Mouse (Mus musculus): Measurements from ENCODE around the gene Rabepk. TPM values are rescaled to one million over a fixed set of nuclear protein-coding genes. Genes with fewer than 3 reads are reported as not detected.
"Not testable (repeated sequence)": the region's sequence is repeated elsewhere in the genome, so short reads cannot be mapped to it uniquely, and the experiment has no call there.

Gene Rabepk
- polyA plus RNA-seq, 1 experiment from 2014 or later, result 19.6 TPM

DNA sequence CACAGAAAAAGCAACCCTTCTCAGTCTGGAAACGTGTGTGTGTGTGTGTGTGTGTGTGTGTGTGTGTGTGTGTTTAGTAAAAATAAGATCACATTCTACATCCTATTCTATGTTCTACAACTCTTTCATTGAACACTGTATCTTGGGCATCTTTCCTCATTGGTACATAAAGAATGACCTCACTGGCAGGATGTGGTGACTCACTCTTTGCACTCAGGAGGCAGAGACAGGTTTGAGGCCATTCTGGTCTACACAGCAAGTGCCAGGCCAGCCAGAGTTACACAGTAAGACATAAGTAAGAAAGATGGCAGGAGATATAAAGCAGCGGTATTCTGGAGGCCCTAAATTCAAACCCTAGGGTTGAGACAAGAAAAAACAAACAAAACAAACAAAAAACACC, 36.8 kb downstream of the Rabepk start:
- TF ChIP-seq CTCF (IDR thresholded peaks at IDR 0.05; ENCODE audit: low read depth), result no peak
- H3K4me3 ChIP-seq (ENCODE audit: low read depth, low read length), result no peak overlapping the region
- no peaks in the 10 kb centered on the region for H3K36me3 ChIP-seq (ENCODE audit: control insufficient read depth, insufficient read depth)
- 55% methylated on average over 2 of the region's 2 CpGs for WGBS
- no peak overlapping the region for H3K27ac ChIP-seq (ENCODE audit: low read depth, low read length)
- no peaks in the 10 kb centered on the region for H3K9me3 ChIP-seq (ENCODE audit: control insufficient read depth)
- no peaks in the 10 kb centered on the region for H3K4me1 ChIP-seq (replicated peaks; ENCODE audit: control insufficient read depth, insufficient read depth, low read length)
- no peak overlapping the region for H3K4me2 ChIP-seq (replicated peaks; ENCODE audit: low read depth)
- H3K9ac ChIP-seq (ENCODE audit: low read depth, low read length), result no peak overlapping the region
- no peak for ATAC-seq
- no peaks in the 10 kb centered on the region for H3K27me3 ChIP-seq (replicated peaks; ENCODE audit: control insufficient read depth, insufficient read depth, low read length)

- no peak overlapping the region for H3K9ac ChIP-seq (ENCODE audit: low read depth, low read length)
- H3K27ac ChIP-seq (ENCODE audit: low read depth, low read length), result no peak overlapping the region
- no peaks in the 10 kb centered on the region for H3K4me1 ChIP-seq (replicated peaks; ENCODE audit: control insufficient read depth, insufficient read depth, low read length)
- H3K4me2 ChIP-seq (replicated peaks; ENCODE audit: low read depth), result no peak overlapping the region
- H3K36me3 ChIP-seq (ENCODE audit: control insufficient read depth, insufficient read depth), result no peaks in the 10 kb centered on the region
- no peak overlapping the region for H3K4me3 ChIP-seq (ENCODE audit: low read depth, low read length)
- H3K9me3 ChIP-seq (ENCODE audit: control insufficient read depth), result no peaks in the 10 kb centered on the region
- H3K27me3 ChIP-seq (replicated peaks; ENCODE audit: control insufficient read depth, insufficient read depth, low read length), result no peaks in the 10 kb centered on the region
- 60% methylated on average over 2 of the region's 2 CpGs for WGBS
- no peak for TF ChIP-seq CTCF (IDR thresholded peaks at IDR 0.05; ENCODE audit: low read depth)
- ATAC-seq, result no peak
These were observed 37.5 kb downstream of the Rabepk start for GRCm38 (mm10) chr2:34762174-34762573.

DNA sequence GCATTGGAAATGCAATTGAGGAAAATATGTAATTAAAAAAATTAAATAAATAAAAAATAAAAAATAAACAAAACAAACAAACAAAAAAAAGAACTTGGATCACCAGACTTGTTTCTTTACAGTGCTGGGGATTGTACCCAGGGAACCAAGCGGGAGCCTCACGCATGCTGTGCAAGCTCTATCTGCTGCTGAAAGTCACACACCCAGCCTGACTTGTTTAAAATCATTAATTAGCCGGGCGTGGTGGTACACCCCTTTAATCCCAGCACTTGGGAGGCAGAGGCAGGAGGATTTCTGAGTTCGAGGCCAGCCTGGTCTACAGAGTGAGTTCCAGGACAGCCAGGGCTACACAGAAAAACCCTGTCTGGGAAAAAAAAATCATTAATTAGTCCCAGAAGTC, 38.4 kb downstream of the Rabepk start:
- 88% methylated on average over 5 of the region's 5 CpGs for WGBS

GRCm38 (mm10) chr2:34757341-34757740, 42.4 kb downstream of the Rabepk start:
- TF ChIP-seq CTCF (IDR thresholded peaks at IDR 0.05; ENCODE audit: low read depth), result no peak

More for the DNA sequence above, 38.4 kb downstream of the Rabepk start:
- H3K36me3 ChIP-seq (ENCODE audit: control insufficient read depth, insufficient read depth); H3K4me1 ChIP-seq (replicated peaks; ENCODE audit: control insufficient read depth, insufficient read depth, low read length); ATAC-seq; H3K9me3 ChIP-seq (ENCODE audit: control insufficient read depth); H3K4me3 ChIP-seq (ENCODE audit: low read depth, low read length); H3K9ac ChIP-seq (ENCODE audit: low read depth, low read length); H3K4me2 ChIP-seq (replicated peaks; ENCODE audit: low read depth); H3K27ac ChIP-seq (ENCODE audit: low read depth, low read length); H3K27me3 ChIP-seq (replicated peaks; ENCODE audit: control insufficient read depth, insufficient read depth, low read length): not testable (repeated sequence)

GRCm38 (mm10) chr2:34754551-34755358, 45.0 kb downstream of the Rabepk start, which contains the start of gene Gapvd1:
Gene Gapvd1 (minus strand): TSS chr2:34755232.
- Histone ChIP-seq H3K9ac (ENCODE audit: low read depth, low read length) (peak within 1 kb of the TSS; percentile 97), H3K36me3 (ENCODE audit: control insufficient read depth, insufficient read depth) (no peaks in the 10 kb centered on the region), H3K27ac (ENCODE audit: low read depth, low read length) (peak within 1 kb of the TSS; percentile 90), H3K4me1 (replicated peaks; ENCODE audit: control insufficient read depth, insufficient read depth, low read length) (no peaks in the 10 kb centered on the region; the same call in 1 of the 2 replicates), H3K4me3 (ENCODE audit: low read depth, low read length) (peak within 1 kb of the TSS; percentile 95), H3K4me2 (replicated peaks; ENCODE audit: low read depth) (peak within 1 kb of the TSS; percentile 74), H3K9me3 (ENCODE audit: control insufficient read depth) (no peaks in the 10 kb centered on the region), H3K27me3 (replicated peaks; ENCODE audit: control insufficient read depth, insufficient read depth, low read length) (no peaks in the 10 kb centered on the region)
- WGBS, result 1% methylated on average over 14 of the region's 14 CpGs
- TF ChIP-seq CTCF (IDR thresholded peaks at IDR 0.05; ENCODE audit: low read depth), result no peak
- ATAC-seq, result no peak; the same call in 1 of the 2 replicates

More at GRCm38 (mm10) chr2:34757341-34757740, 42.4 kb downstream of the Rabepk start:
- H3K4me1 ChIP-seq (replicated peaks; ENCODE audit: control insufficient read depth, insufficient read depth, low read length), result no peaks in the 10 kb centered on the region; the same call in 1 of the 2 replicates
- no peaks in the 10 kb centered on the region for H3K9me3 ChIP-seq (ENCODE audit: control insufficient read depth)
- H3K27me3 ChIP-seq (replicated peaks; ENCODE audit: control insufficient read depth, insufficient read depth, low read length), result no peaks in the 10 kb centered on the region
- no peak overlapping the region for H3K4me2 ChIP-seq (replicated peaks; ENCODE audit: low read depth)
- 63% methylated on average over 1 of the region's 1 CpGs for WGBS
- H3K9ac ChIP-seq (ENCODE audit: low read depth, low read length), result no peak overlapping the region
- H3K27ac ChIP-seq (ENCODE audit: low read depth, low read length), result no peak overlapping the region
- no peaks in the 10 kb centered on the region for H3K36me3 ChIP-seq (ENCODE audit: control insufficient read depth, insufficient read depth)
- no peak overlapping the region for H3K4me3 ChIP-seq (ENCODE audit: low read depth, low read length)
- ATAC-seq, result no peak

DNA sequence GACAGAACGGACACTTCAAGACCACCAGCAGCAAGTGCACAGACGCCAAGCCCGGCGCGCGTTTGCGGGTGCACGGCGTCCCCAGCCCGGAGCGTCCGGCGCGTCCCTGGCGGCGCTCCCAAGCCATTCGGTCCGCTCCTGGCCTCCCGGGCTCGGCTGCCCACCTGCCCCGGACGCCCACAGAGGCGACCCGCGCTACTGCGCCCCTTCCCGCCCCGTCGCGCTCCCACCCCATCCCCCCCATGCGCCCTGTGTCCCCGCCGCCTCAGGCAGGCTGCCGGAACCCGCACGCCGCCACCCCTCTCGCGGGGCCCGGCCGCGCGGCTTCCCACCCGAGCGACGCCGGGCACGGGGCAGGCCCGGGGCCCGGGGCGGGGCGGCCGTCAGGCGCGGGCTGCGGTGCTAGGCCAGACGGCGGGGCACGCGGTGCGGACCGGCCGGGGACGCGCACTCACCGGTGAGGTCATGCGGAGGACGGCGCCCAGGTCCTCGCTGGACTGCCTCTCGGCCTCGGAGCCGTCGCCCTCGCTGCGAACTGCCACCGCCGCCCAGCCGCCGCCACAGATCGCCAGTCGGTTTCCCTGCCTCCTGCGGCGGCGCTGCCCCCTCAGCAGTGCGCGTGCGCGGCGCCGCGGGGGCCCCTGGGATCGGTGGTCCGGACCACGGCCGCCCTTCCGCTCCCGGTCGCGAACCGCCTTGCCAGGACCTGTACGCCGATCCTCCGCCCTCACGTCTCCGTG, 45.7 kb downstream of the Rabepk start:
- Histone ChIP-seq H3K4me1 (replicated peaks; ENCODE audit: control insufficient read depth, insufficient read depth, low read length) (no peaks in the 10 kb centered on the region; the same call in 1 of the 2 replicates), H3K9ac (ENCODE audit: low read depth, low read length) (peak overlapping the region; percentile 97), H3K36me3 (ENCODE audit: control insufficient read depth, insufficient read depth) (no peaks in the 10 kb centered on the region), H3K27ac (ENCODE audit: low read depth, low read length) (peak overlapping the region; percentile 90), H3K27me3 (replicated peaks; ENCODE audit: control insufficient read depth, insufficient read depth, low read length) (no peaks in the 10 kb centered on the region), H3K9me3 (ENCODE audit: control insufficient read depth) (no peaks in the 10 kb centered on the region), H3K4me3 (ENCODE audit: low read depth, low read length) (peak overlapping the region; percentile 95), H3K4me2 (replicated peaks; ENCODE audit: low read depth) (peak overlapping the region; percentile 74)
- TF ChIP-seq CTCF (IDR thresholded peaks at IDR 0.05; ENCODE audit: low read depth), result peak; percentile 55
- ATAC-seq, result peak; percentile 91
- under 1% methylated on average over 92 of the region's 106 CpGs for WGBS
